Mouse (Mus musculus) limb, embryonic 12.5 days (tissue): ENCODE results near the gene Pex5. TPM values are rescaled to one million over a fixed set of nuclear protein-coding genes. Genes with fewer than 3 reads are reported as not detected.

Experiments
- ATAC-seq: fragments of 200-750 bp; cut with Nextera tagmentation; 2 replicates; pipeline ENCODE4 v1.8.0; 2017; ENCODE audit warnings: low read depth, moderate TSS enrichment; ENCODE audit not compliant: insufficient number of reproducible peaks, insufficient read depth, low FRiP score, low TSS enrichment
- H3K27ac ChIP-seq: fragments of 300-500 bp; sonication (generic); 2 replicates; pipeline ENCODE4 v1.5.1; 2016; ENCODE audit warnings: mild to moderate bottlenecking, moderate library complexity
- H3K27me3 ChIP-seq: fragments of 300-500 bp; sonication (generic); 2 replicates; pipeline ENCODE4 v1.6.1; 2016; ENCODE audit warnings: mild to moderate bottlenecking, moderate library complexity
- H3K36me3 ChIP-seq: fragments of 300-500 bp; sonication (generic); 2 replicates; pipeline ENCODE4 v1.6.1; 2016; ENCODE audit warnings: mild to moderate bottlenecking, moderate library complexity
- H3K4me1 ChIP-seq: fragments of 300-500 bp; sonication (generic); replicated peaks from 2 replicates; pipeline ENCODE4 v1.6.1; 2016
- H3K4me2 ChIP-seq: fragments of 300-500 bp; sonication (generic); 2 replicates; pipeline ENCODE4 v1.6.1; 2016; ENCODE audit warnings: mild to moderate bottlenecking, moderate library complexity
- H3K4me3 ChIP-seq: fragments of 300-500 bp; sonication (generic); replicated peaks from 2 replicates; pipeline ENCODE4 v1.5.1; 2016; ENCODE audit warnings: mild to moderate bottlenecking
- H3K9ac ChIP-seq: fragments of 300-500 bp; sonication (generic); replicated peaks from 2 replicates; pipeline ENCODE4 v1.6.1; 2016; ENCODE audit warnings: mild to moderate bottlenecking, moderate library complexity
- H3K9me3 ChIP-seq: fragments of 300-500 bp; sonication (generic); 2 replicates; pipeline ENCODE4 v1.6.1; 2016; ENCODE audit warnings: mild to moderate bottlenecking, moderate library complexity
- WGBS: fragments of 180-500 bp; shearing (Covaris S2); methylation state at CpG from one replicate; pipeline ENCODE4 v1.1.7; 2016; 5-methylcytosine and 5-hydroxymethylcytosine counted together
- polyA plus RNA-seq: library from polyadenylated mRNA; unstranded; fragments of >200 nt; fragmentation: Nextera tagmentation; extraction: Ambion mirVana; gene quantifications from 2 replicates; pipeline ENCODE4 v1.2.1, GENCODE M21; 2016

Gene Pex5
- polyA plus RNA-seq, 1 experiment from 2014 or later = 49.8 TPM

DNA sequence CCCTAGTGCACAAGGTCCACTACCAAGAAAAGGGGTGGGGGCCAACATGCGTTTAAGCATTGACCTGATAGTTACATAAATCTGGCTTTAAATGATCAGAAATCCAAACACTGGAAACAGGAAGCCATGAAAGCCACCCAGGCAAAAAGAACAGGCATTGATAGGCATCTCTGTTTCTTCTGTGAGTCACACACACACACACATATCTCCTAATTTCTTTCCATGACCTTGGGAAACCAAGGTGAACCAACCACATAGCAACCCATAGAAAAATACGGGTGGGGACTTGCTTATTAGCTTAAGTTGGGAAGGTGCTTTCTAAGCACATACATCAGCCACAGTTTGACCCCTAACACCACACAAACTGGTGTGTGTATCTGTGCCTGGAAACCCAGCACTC, 32.5 kb upstream of the Pex5 start:
- 85% methylated on average over 2 of the region's 2 CpGs for WGBS
- H3K4me2 ChIP-seq = no peak overlapping the region
- no peaks in the 10 kb centered on the region for H3K27me3 ChIP-seq
- no peak overlapping the region for H3K27ac ChIP-seq
- no peaks in the 10 kb centered on the region for H3K36me3 ChIP-seq
- no peak overlapping the region for H3K9ac ChIP-seq
- H3K4me3 ChIP-seq = no peak overlapping the region
- ATAC-seq = no peak
- H3K4me1 ChIP-seq = no peaks in the 10 kb centered on the region
- no peaks in the 10 kb centered on the region for H3K9me3 ChIP-seq

GRCm38 (mm10) chr6:124446459-124446858, 31.6 kb upstream of the Pex5 start:
- H3K9me3 ChIP-seq = no peaks in the 10 kb centered on the region
- H3K4me3 ChIP-seq = no peak overlapping the region
- WGBS = 97% methylated on average over 9 of the region's 9 CpGs
- no peak overlapping the region for H3K4me2 ChIP-seq
- H3K4me1 ChIP-seq = no peaks in the 10 kb centered on the region
- H3K27me3 ChIP-seq = no peaks in the 10 kb centered on the region
- H3K9ac ChIP-seq = no peak overlapping the region
- no peak overlapping the region for H3K27ac ChIP-seq
- no peaks in the 10 kb centered on the region for H3K36me3 ChIP-seq
- ATAC-seq = no peak

DNA sequence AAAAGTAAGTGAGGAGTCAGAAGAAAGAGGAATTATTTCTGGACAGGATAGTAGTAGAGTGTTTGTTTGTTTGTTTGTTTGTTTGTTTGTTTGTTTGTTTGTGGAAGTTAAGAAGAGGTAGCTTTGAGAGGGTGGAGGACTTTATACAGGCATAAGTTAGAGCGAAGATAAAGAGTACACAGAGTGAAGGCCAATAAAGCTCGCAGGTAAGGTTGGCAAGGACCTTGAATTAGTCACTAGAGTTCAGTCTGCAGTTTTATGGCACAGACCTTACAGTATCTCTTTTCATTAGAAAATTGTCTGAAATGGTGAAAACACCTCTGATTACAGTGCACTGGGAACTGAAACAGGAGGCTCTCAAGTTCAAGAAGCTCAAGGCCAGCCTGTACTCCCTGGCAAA, 31.2 kb upstream of the Pex5 start:
- no peaks in the 10 kb centered on the region for H3K9me3 ChIP-seq
- no peak overlapping the region for H3K27ac ChIP-seq
- ATAC-seq = no peak
- no peak overlapping the region for H3K9ac ChIP-seq
- no peak overlapping the region for H3K4me3 ChIP-seq
- WGBS = 88% methylated on average over 2 of the region's 2 CpGs
- H3K4me1 ChIP-seq = no peaks in the 10 kb centered on the region
- H3K4me2 ChIP-seq = no peak overlapping the region
- no peaks in the 10 kb centered on the region for H3K27me3 ChIP-seq
- H3K36me3 ChIP-seq = no peaks in the 10 kb centered on the region

- ATAC-seq = no peak
- WGBS = 89% methylated on average over 2 of the region's 2 CpGs
- H3K27me3 ChIP-seq = no peaks in the 10 kb centered on the region
- H3K4me3 ChIP-seq = no peak overlapping the region
- no peak overlapping the region for H3K27ac ChIP-seq
- no peak overlapping the region for H3K9ac ChIP-seq
- H3K9me3 ChIP-seq = no peaks in the 10 kb centered on the region
- H3K36me3 ChIP-seq = no peaks in the 10 kb centered on the region
- H3K4me1 ChIP-seq = no peaks in the 10 kb centered on the region
- H3K4me2 ChIP-seq = no peak overlapping the region
Measured at GRCm38 (mm10) chr6:124443338-124443737, 28.5 kb upstream of the Pex5 start.

- no peaks in the 10 kb centered on the region for H3K9me3 ChIP-seq
- H3K36me3 ChIP-seq = no peaks in the 10 kb centered on the region
- H3K27ac ChIP-seq = no peak overlapping the region
- no peak overlapping the region for H3K4me2 ChIP-seq
- H3K4me1 ChIP-seq = no peaks in the 10 kb centered on the region
- 82% methylated on average over 7 of the region's 7 CpGs for WGBS
- no peak overlapping the region for H3K4me3 ChIP-seq
- no peak for ATAC-seq
- H3K27me3 ChIP-seq = no peaks in the 10 kb centered on the region
- no peak overlapping the region for H3K9ac ChIP-seq
Measured at GRCm38 (mm10) chr6:124436245-124436644, 21.4 kb upstream of the Pex5 start.

- no peaks in the 10 kb centered on the region for H3K4me1 ChIP-seq
- no peak overlapping the region for H3K4me3 ChIP-seq
- no peak overlapping the region for H3K4me2 ChIP-seq
- H3K9me3 ChIP-seq = no peaks in the 10 kb centered on the region
- 79% methylated on average over 5 of the region's 5 CpGs for whole genome bisulfite sequencing
- ATAC-seq = no peak
- no peaks in the 10 kb centered on the region for H3K36me3 ChIP-seq
- no peaks in the 10 kb centered on the region for H3K27me3 ChIP-seq
- no peak overlapping the region for H3K9ac ChIP-seq
- H3K27ac ChIP-seq = no peak overlapping the region
Measured at GRCm38 (mm10) chr6:124435173-124435572, 20.3 kb upstream of the Pex5 start.

GRCm38 (mm10) chr6:124433688-124434324, 18.9 kb upstream of the Pex5 start:
- Histone ChIP-seq H3K9ac (no peak overlapping the region), H3K27ac (no peak overlapping the region), H3K9me3 (no peaks in the 10 kb centered on the region), H3K27me3 (no peaks in the 10 kb centered on the region), H3K4me1 (no peaks in the 10 kb centered on the region), H3K4me3 (no peak overlapping the region), H3K4me2 (no peak overlapping the region), H3K36me3 (no peaks in the 10 kb centered on the region)
- no peak for ATAC-seq
- 90% methylated on average over 8 of the region's 8 CpGs for WGBS

GRCm38 (mm10) chr6:124430784-124431495, 16.1 kb upstream of the Pex5 start:
- no peaks in the 10 kb centered on the region for H3K4me1 ChIP-seq
- no peaks in the 10 kb centered on the region for H3K36me3 ChIP-seq
- no peaks in the 10 kb centered on the region for H3K27me3 ChIP-seq
- H3K9ac ChIP-seq = no peak overlapping the region
- WGBS = 58% methylated on average over 8 of the region's 8 CpGs
- no peak overlapping the region for H3K4me3 ChIP-seq
- H3K27ac ChIP-seq = no peak overlapping the region
- no peak overlapping the region for H3K4me2 ChIP-seq
- no peak for ATAC-seq
- no peaks in the 10 kb centered on the region for H3K9me3 ChIP-seq

GRCm38 (mm10) chr6:124430379-124430778, 15.5 kb upstream of the Pex5 start:
- no peaks in the 10 kb centered on the region for H3K36me3 ChIP-seq
- H3K9me3 ChIP-seq = no peaks in the 10 kb centered on the region
- no peaks in the 10 kb centered on the region for H3K4me1 ChIP-seq
- H3K27me3 ChIP-seq = no peaks in the 10 kb centered on the region
- H3K4me2 ChIP-seq = no peak overlapping the region
- no peak overlapping the region for H3K4me3 ChIP-seq
- H3K9ac ChIP-seq = no peak overlapping the region
- 74% methylated on average over 3 of the region's 3 CpGs for WGBS
- H3K27ac ChIP-seq = no peak overlapping the region
- ATAC-seq = no peak

DNA sequence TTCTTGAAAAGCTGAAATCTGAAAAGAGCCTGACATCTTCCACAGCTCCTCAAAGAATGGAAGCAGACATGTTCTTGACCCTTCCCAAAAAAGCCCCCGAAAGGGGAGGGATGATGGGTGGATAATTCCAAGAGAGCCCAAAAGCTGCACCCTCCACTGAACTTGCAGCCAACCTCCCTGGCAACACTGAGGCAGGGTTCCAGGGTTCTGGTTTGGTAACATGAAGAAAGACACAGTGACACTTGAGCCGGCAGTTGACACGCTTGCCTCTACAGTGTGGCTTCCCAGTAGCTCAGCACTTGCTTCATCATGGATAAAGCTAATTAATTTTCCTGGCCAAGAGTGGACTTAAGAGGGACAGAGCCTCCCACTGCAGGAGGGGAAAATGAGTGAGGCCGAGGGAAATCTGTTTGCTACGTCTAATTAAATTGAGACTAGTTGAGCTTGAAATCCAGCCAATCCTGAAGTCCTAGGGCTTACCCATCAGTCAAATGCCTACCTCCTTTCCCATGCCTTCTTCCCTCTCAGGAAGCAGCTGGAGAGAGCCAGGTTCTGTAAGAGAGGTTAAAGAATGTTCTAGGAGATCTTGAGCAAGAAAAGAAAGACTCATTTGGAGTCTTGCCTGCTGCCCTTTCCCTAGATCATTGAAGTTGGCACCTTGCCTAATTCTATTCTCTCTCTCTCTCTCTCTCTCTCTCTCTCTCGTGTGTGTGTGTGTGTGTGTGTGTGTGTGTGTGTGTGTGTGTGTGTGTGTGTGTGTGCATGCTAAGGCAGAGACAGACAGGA, 13.1 kb upstream of the Pex5 start:
- Histone ChIP-seq H3K27ac (no peak overlapping the region), H3K9ac (no peak overlapping the region), H3K36me3 (no peaks in the 10 kb centered on the region), H3K4me2 (no peak overlapping the region), H3K4me3 (no peak overlapping the region), H3K9me3 (no peaks in the 10 kb centered on the region), H3K27me3 (no peaks in the 10 kb centered on the region), H3K4me1 (no peaks in the 10 kb centered on the region)
- ATAC-seq = no peak
- WGBS = 66% methylated on average over 5 of the region's 6 CpGs

DNA sequence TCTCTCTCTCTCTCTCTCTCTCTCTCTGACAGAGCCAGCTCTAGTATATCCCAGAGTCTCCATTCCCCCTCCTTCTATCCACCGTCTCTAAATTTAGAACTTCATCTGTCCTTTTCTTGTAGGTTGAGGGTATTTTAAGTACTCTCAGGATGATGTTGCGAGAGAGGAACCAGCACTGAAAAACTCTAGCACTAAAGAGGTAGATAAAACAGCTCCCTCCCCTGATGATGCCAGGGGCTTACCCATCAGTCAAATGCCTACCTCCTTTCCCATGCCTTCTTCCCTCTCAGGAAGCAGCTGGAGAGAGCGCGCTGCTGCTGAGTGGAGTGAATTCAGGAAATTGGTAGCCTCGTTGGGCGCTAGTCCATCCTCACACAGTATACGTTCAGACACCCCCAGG, 12.4 kb upstream of the Pex5 start:
- ATAC-seq = no peak

More for the DNA sequence above, 12.4 kb upstream of the Pex5 start:
- no peak overlapping the region for H3K9ac ChIP-seq
- no peaks in the 10 kb centered on the region for H3K4me1 ChIP-seq
- no peak overlapping the region for H3K4me2 ChIP-seq
- no peak overlapping the region for H3K4me3 ChIP-seq
- WGBS = 88% methylated on average over 7 of the region's 7 CpGs
- H3K27ac ChIP-seq = no peak overlapping the region
- H3K36me3 ChIP-seq = no peaks in the 10 kb centered on the region
- H3K27me3 ChIP-seq = no peaks in the 10 kb centered on the region
- H3K9me3 ChIP-seq = no peaks in the 10 kb centered on the region
